Mouse (Mus musculus) myocyte (in vitro differentiated cells): Measurements from ENCODE around the gene Pacrg.

Experiments used
- E2F4 ChIP-seq: IDR thresholded peaks from one replicate; pipeline ENCODE4 v1.6.1; 2011; ENCODE audit warnings: mild to moderate bottlenecking, control low read depth, moderate library complexity; ENCODE audit not compliant: insufficient read depth
- MAX ChIP-seq: IDR thresholded peaks from one replicate; pipeline ENCODE4 v1.6.1; 2011; ENCODE audit warnings: low read depth, mild to moderate bottlenecking, control low read depth
- MYOD1 ChIP-seq, 3 experiments: IDR thresholded peaks; one replicate each; pipeline ENCODE4 v1.6.1; 2011; ENCODE audit warnings: control low read depth in 2 of 3, low read depth in 2 of 3, mild to moderate bottlenecking in 2 of 3, moderate library complexity in 1 of 3; ENCODE audit not compliant: insufficient read length in 2 of 3, control insufficient read depth in 1 of 3
- MYOG ChIP-seq, 3 experiments: IDR thresholded peaks; one replicate each; pipeline ENCODE4 v1.6.1; 2011; ENCODE audit warnings: control low read depth in 2 of 3, low read depth in 2 of 3, mild to moderate bottlenecking in 2 of 3; ENCODE audit not compliant: insufficient read length in 2 of 3, control insufficient read depth in 1 of 3, insufficient read depth in 1 of 3
- POLR2A ChIP-seq: IDR thresholded peaks from one replicate; pipeline ENCODE4 v1.6.1; 2011; ENCODE audit warnings: low read depth, mild to moderate bottlenecking, control low read depth, moderate library complexity; ENCODE audit not compliant: insufficient read length
- POLR2AphosphoS2 ChIP-seq: IDR thresholded peaks from one replicate; pipeline ENCODE4 v1.6.1; 2011; ENCODE audit warnings: low read depth, control low read depth; ENCODE audit not compliant: insufficient read length
- REST ChIP-seq: IDR thresholded peaks from one replicate; pipeline ENCODE4 v1.6.1; 2011; ENCODE audit warnings: mild to moderate bottlenecking, control low read depth, moderate library complexity; ENCODE audit not compliant: insufficient read depth, insufficient read length
- TCF3 ChIP-seq: IDR thresholded peaks from one replicate; pipeline ENCODE4 v1.6.1; 2011; ENCODE audit warnings: low read depth, control low read depth; ENCODE audit not compliant: insufficient read length
- USF1 ChIP-seq: IDR thresholded peaks from one replicate; pipeline ENCODE4 v1.6.1; 2011; ENCODE audit warnings: low read depth, mild to moderate bottlenecking, control low read depth, moderate library complexity

- TF ChIP-seq POLR2A, result no peak
- no peak for TF ChIP-seq E2F4
- no peak for TF ChIP-seq MYOG (IDR thresholded peaks at IDR 0.05; ENCODE audit: control insufficient read depth in 1 of 3, insufficient read depth in 1 of 3, insufficient read length in 2 of 3, low read depth in 2 of 3)
- no peak for TF ChIP-seq USF1
- TF ChIP-seq POLR2AphosphoS2, result no peak
- no peak for TF ChIP-seq TCF3
- no peak for TF ChIP-seq REST
- TF ChIP-seq MAX, result no peak
- no peak for TF ChIP-seq MYOD1 (IDR thresholded peaks at IDR 0.05; ENCODE audit: control insufficient read depth in 1 of 3, insufficient read length in 2 of 3, low read depth in 2 of 3)
Observed at GRCm38 (mm10) chr17:10744709-10745461, 95.2 kb downstream of the Pacrg start.
